Mouse (Mus musculus) heart, embryonic 11.5 days (tissue): Measurements from ENCODE around the gene Nudcd2. TPM values are rescaled to one million over a fixed set of nuclear protein-coding genes. Genes with fewer than 3 reads are reported as not detected.

Experiments
- ATAC-seq: fragments of 200-750 bp; cut with Nextera tagmentation; replicated peaks from 2 replicates; pipeline ENCODE4 v1.8.0; 2017; ENCODE audit warnings: moderate library complexity; ENCODE audit not compliant: insufficient number of reproducible peaks, low FRiP score, low TSS enrichment
- H3K27ac ChIP-seq: fragments of 300-500 bp; sonication (generic); 2 replicates; pipeline ENCODE4 v1.5.1; 2014; ENCODE audit warnings: mild to moderate bottlenecking, low read depth, low read length
- H3K27me3 ChIP-seq: fragments of 300-500 bp; sonication (generic); 2 replicates; pipeline ENCODE4 v1.6.1; 2014; ENCODE audit warnings: mild to moderate bottlenecking, low read length, mixed read lengths; ENCODE audit not compliant: control insufficient read depth, insufficient read depth
- H3K36me3 ChIP-seq: fragments of 300-500 bp; sonication (generic); 2 replicates; pipeline ENCODE4 v1.6.1; 2014; ENCODE audit warnings: mild to moderate bottlenecking, low read length, moderate library complexity, mixed read lengths; ENCODE audit not compliant: control insufficient read depth, insufficient read depth
- H3K4me1 ChIP-seq: fragments of 300-500 bp; sonication (generic); 2 replicates; pipeline ENCODE4 v1.6.1; 2014; ENCODE audit warnings: low read length; ENCODE audit not compliant: control insufficient read depth, insufficient read depth
- H3K4me2 ChIP-seq: fragments of 300-500 bp; sonication (generic); 2 replicates; pipeline ENCODE4 v1.6.1; 2014; ENCODE audit warnings: mild to moderate bottlenecking, moderate library complexity
- H3K4me3 ChIP-seq: fragments of 300-500 bp; sonication (generic); 2 replicates; pipeline ENCODE4 v1.5.1; 2014; ENCODE audit warnings: low read depth, low read length
- H3K9ac ChIP-seq: fragments of 300-500 bp; sonication (generic); 2 replicates; pipeline ENCODE4 v1.6.1; 2014; ENCODE audit warnings: mild to moderate bottlenecking, low read depth, low read length, moderate library complexity
- H3K9me3 ChIP-seq: fragments of 300-500 bp; sonication (generic); replicated peaks from 2 replicates; pipeline ENCODE4 v1.6.1; 2016; ENCODE audit warnings: low read length; ENCODE audit not compliant: control insufficient read depth
- WGBS: fragments of 180-500 bp; shearing (Covaris S2); extraction: QIAGEN DNeasy Blood & Tissue Kit; methylation state at CpG from one replicate; pipeline ENCODE4 v1.1.7; 2014; ENCODE audit not compliant: insufficient replicate concordance; 5-methylcytosine and 5-hydroxymethylcytosine counted together
- polyA plus RNA-seq: library from polyadenylated mRNA; unstranded; fragments of >200 nt; fragmentation: Nextera tagmentation; extraction: Ambion mirVana; gene quantifications from 2 replicates; pipeline ENCODE4 v1.2.1, GENCODE M21; 2014

The Nudcd2 gene
- 129 and 130 TPM in 2 replicates for polyA plus RNA-seq

DNA sequence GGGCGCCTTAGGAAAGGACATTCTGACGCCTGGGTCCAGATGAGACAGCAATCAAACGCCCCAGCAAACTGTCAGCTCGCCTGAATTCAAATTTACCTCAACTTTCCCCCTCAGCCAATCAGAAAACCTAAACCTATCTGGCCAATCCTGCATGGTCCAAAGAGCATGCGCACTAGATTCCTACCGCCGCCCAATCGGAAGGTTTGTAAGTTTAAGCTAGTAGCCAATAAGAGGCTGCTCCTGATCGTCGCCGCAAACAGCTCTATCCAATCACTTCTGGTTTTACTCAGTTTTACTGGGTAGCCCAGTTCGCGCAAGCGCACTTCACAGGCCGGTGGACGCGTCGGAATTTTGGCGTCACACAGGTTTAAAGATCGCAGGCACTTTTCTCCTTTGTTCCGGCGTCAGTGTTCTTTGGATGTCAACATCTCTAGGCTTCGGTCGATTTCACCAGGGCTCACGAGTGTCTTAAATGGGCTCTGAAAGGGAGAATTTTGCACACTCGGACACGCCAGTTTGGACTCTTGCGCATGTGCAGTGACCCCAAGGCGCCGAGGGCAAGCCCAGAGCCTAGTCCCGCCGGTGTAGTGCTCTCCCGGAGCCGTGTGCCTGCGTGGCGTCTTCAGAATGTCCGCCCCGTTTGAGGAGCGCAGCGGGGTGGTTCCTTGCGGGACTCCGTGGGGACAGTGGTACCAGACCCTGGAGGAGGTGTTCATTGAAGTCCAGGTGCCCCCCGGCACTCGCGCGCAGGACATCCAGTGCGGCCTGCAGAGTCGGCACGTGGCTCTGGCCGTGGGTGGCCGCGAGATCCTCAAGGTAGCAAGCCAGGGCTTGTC lies at the start of gene Nudcd2, which contains the start of gene Hmmr:
Gene Nudcd2, plus strand, starts transcription at position 329 of the 836 bp plus-strand sequence.
Gene Hmmr, minus strand, starts transcription at position 84 of the 836 bp plus-strand sequence.
- peak within 1 kb of the TSS; percentile 80 for H3K27ac ChIP-seq
- no peaks in the 10 kb centered on the region for H3K27me3 ChIP-seq
- WGBS: under 1% methylated on average over 52 of the region's 52 CpGs
- peak within 1 kb of the TSS; percentile 85 for H3K4me2 ChIP-seq
- ATAC-seq: peak; percentile 99
- H3K36me3 ChIP-seq: peaks cover 12% of the 10 kb centered on the region
- H3K9ac ChIP-seq: peak within 1 kb of the TSS; percentile 97
- H3K4me3 ChIP-seq: peak within 1 kb of the TSS; percentile 91
- peaks cover 11% of the 10 kb centered on the region for H3K4me1 ChIP-seq
- H3K9me3 ChIP-seq: no peaks in the 10 kb centered on the region

DNA sequence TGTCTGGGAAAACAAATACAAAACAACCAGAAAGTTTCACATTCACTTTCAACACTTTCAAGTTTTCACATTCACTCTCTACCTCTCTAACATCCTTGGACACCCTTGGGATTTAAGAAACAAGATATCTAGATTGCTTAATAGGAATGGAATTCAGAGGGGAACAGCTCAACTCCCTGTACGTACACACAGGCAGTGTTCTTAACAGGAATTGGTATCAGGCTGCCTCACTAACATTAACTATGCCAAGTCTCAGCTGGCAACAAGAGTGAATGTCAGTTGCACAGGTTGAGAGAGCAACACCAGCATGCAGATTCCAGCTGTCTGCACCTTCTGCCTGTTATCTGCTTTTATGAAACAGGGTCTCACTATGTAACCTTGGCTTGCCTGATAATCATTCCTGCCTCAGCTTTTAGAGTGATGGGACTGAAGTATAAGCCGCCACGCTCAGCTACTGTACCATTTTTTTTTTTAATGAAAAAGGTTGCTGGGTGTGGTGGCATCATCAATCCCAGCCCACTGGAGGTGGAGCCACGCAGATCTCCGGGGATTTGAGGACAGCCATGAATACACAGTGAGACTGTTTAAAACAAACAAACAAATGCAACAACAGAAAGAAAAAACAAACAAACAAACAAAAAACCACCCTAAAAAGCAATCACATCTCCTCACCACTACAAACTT lies 42.9 kb upstream of the Nudcd2 start:
- peak overlapping the region; percentile 81 for H3K27ac ChIP-seq

DNA sequence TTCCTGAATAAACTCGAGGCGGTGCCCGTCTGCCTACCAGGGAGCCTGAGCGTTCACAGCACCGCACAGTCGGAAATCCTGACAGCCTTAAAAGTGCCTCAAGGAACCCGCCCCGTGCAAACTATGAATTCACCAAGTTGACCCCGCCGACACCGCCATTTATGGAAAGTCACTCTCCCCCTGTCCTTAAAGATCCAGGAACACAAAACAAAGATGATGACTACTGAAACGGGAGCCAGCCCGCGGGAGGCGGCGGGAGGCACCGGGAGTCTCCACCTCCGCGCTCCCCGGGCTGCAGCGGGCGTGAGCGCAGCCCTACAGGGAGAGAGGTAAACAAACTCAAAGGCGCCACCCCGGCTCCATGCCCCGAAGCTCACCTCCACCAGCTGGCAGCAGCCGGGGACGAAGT lies 41.4 kb upstream of the Nudcd2 start:
- Histone ChIP-seq H3K36me3 (no peaks in the 10 kb centered on the region; the same call in 1 of the 2 replicates), H3K9ac (peak overlapping the region; percentile 92), H3K4me1 (peaks cover 19% of the 10 kb centered on the region), H3K4me2 (peak overlapping the region; percentile 77), H3K27ac (peak overlapping the region; percentile 81), H3K9me3 (no peaks in the 10 kb centered on the region), H3K4me3 (peak overlapping the region; percentile 89), H3K27me3 (no peaks in the 10 kb centered on the region)
- under 1% methylated on average over 28 of the region's 28 CpGs for WGBS
- peak; percentile 72 for ATAC-seq

More for the DNA sequence above, 42.9 kb upstream of the Nudcd2 start:
- Histone ChIP-seq H3K9me3 (no peaks in the 10 kb centered on the region), H3K4me3 (peak overlapping the region; percentile 89), H3K9ac (peak overlapping the region; percentile 92; the same call in 1 of the 2 replicates), H3K4me1 (peaks cover 19% of the 10 kb centered on the region), H3K36me3 (peaks cover 5% of the 10 kb centered on the region), H3K27me3 (no peaks in the 10 kb centered on the region), H3K4me2 (peak overlapping the region; percentile 77)
- 36% methylated on average over 5 of the region's 5 CpGs for WGBS
- ATAC-seq: no peak

DNA sequence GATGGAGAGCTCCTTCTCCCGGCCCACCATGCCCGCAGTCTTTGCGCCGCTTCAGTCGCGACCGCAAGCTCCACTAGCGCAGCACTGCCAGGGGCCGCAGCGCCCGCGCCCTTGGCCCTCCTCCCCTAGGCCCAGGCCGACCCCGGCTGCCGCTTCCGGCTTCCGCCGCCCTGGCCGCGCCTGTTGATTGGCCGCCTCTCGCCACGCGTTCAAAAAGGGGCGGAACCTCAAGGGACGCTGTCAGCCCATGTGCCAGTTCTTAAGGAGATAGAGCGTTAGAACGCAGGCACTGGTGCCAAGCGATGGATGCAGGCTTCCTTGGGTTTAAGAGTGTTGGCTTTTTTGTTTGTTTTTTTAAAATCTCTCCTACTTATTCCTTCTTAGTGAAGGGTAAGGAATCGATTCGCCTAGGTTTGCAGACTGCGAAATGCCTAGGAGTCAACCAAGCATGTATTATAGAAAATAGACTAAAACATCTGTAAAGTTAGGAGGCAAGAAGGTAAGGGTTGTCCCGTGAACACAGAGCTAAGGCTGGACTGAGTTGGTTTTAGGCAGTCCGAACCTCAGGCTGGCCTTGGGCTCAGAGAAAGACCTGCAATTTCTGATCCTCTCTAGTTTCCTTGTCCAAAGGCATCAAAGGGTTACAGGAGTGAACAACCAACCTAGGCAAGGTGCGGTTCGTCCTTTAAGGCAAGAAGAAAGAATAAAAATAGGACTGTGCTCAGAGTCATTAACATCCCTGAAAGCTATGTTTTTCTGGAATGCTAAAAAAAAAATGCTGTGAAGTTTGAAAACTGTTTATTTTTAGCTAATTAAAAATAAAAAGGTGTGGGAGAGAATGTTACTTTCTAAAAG lies 40.7 kb upstream of the Nudcd2 start:
- Histone ChIP-seq H3K4me1 (peaks cover 19% of the 10 kb centered on the region), H3K9me3 (no peaks in the 10 kb centered on the region), H3K4me3 (peak overlapping the region; percentile 89), H3K4me2 (peak overlapping the region; percentile 77), H3K9ac (peak overlapping the region; percentile 92), H3K36me3 (no peaks in the 10 kb centered on the region; the same call in 1 of the 2 replicates), H3K27ac (peak overlapping the region; percentile 93), H3K27me3 (no peaks in the 10 kb centered on the region)
- ATAC-seq: peak; percentile 96
- WGBS: 1% methylated on average over 36 of the region's 36 CpGs

DNA sequence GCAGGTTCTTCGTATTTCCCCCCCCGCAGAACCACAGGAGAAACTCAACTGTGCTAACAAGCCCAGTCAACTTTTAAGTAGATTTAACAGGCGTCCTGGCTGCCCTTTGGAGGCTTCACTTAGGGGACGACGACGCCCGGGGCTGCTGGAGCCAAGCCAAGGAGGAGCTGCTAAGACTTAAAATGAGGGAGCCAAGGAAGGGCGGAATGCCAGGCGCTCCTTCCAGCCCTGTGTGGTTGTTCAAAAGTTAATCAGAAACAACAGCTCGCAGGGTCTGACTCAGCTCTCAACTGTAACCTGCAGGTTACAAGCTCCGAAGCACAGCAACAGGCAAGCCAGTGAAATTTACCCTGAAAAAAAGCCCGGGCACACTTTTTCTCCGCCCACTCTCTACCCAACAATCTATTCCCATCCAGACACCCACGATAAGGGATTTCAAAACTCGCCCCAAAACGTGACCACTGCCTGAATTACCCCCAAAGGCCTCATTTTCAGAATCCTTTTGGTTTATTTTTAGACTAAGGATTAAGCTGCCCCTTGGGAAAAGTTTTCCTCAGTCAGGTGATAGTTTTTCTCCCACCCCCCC lies 40.0 kb upstream of the Nudcd2 start:
- no peak for ATAC-seq
- no peaks in the 10 kb centered on the region for H3K27me3 ChIP-seq
- no peaks in the 10 kb centered on the region for H3K9me3 ChIP-seq
- peak overlapping the region; percentile 92 for H3K9ac ChIP-seq
- peak overlapping the region; percentile 89 for H3K4me3 ChIP-seq
- peak overlapping the region; percentile 77 for H3K4me2 ChIP-seq
- WGBS: 0% methylated on average over 16 of the region's 16 CpGs
- H3K4me1 ChIP-seq: peaks cover 19% of the 10 kb centered on the region
- H3K36me3 ChIP-seq: no peaks in the 10 kb centered on the region; the same call in 1 of the 2 replicates
- H3K27ac ChIP-seq: peak overlapping the region; percentile 93

DNA sequence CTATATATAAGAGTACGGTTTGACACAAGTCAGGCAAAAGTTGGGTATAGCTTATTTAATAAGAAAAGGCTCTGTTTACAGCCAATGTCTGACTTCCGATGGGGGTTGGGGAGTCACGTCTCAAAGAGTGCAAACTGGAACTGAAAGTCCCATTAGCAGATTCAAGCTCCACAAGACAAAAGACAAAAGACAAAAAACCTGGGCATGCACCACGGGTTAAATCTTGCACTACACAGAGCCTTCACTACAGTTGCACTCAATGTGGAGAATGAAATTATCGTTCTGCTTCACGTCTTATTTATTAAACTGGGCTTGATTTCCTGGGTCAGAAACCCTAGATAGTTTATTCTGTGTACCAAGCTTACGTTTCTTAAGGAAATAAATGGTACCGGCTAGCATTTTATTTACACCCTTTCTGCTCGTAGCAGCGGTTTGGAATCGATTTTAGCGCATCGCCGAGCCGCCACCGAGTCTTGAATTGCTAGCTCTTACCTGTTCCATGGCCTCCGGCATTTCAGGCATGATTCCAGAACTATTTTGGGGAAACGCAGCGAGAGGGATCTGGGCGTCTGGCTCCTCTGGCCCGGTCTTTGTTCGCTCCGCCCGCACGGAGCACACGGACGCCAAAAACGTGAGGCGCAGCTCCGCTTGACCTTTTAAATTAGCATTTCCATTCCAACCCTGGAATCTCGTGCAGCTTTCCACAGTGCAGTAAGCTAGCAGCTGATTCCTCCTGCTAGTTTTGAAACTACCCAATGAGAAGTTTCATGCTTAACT lies 39.0 kb upstream of the Nudcd2 start:
- peak overlapping the region; percentile 77 for H3K4me2 ChIP-seq
- 0 out of 2 replicates have a peak, but pooled peaks have one; percentile 33 for ATAC-seq
- WGBS: under 1% methylated on average over 31 of the region's 31 CpGs
- H3K27ac ChIP-seq: peak overlapping the region; percentile 93
- peaks cover 19% of the 10 kb centered on the region for H3K4me1 ChIP-seq
- H3K4me3 ChIP-seq: peak overlapping the region; percentile 89
- H3K27me3 ChIP-seq: no peaks in the 10 kb centered on the region
- H3K9ac ChIP-seq: peak overlapping the region; percentile 92
- H3K36me3 ChIP-seq: no peaks in the 10 kb centered on the region; the same call in 1 of the 2 replicates
- no peaks in the 10 kb centered on the region for H3K9me3 ChIP-seq

DNA sequence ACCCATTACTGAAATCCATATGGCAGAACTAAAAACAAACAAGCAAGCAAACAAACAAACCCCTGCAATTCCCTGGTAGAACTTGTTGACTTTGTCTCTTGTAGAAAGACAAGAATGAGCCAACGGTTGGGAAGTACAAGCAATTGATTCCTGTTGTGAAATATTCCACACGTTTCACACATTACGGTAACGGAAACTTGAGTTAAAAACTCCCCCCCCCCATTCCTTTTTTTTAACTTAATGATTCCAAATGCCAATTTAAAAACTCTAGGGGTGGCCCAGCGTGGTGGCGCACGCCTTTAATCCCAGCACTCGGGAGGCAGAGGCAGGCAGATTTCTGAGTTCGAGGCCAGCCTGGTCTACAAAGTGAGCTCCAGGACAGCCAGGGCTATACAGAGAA lies 38.4 kb upstream of the Nudcd2 start, which contains the start of gene Mat2b:
Gene Mat2b, minus strand, starts transcription at position 101 of the 400 bp plus-strand sequence.
- Histone ChIP-seq H3K27ac (peak within 1 kb of the TSS; percentile 93), H3K4me2 (peak within 1 kb of the TSS; percentile 77), H3K27me3 (no peaks in the 10 kb centered on the region), H3K36me3 (peaks cover 3% of the 10 kb centered on the region; the same call in 1 of the 2 replicates), H3K4me3 (peak within 1 kb of the TSS; percentile 89), H3K4me1 (peaks cover 15% of the 10 kb centered on the region), H3K9me3 (no peaks in the 10 kb centered on the region), H3K9ac (peak within 1 kb of the TSS; percentile 92)
- 86% methylated on average over 9 of the region's 9 CpGs for WGBS
- no peak for ATAC-seq
